Mouse (Mus musculus) brain, embryonic 14.5 days (tissue): Measurements from ENCODE around the gene Mypn.

ENCODE experiments used
- CTCF ChIP-seq: fragments of 200-500 bp; IDR thresholded peaks from 2 replicates; pipeline ENCODE4 v1.5.1; 2012; ENCODE audit warnings: inconsistent platforms, mild to moderate bottlenecking, moderate library complexity, borderline replicate concordance; ENCODE audit not compliant: insufficient read depth, insufficient read length; ENCODE audit errors: extremely low read depth
- POLR2A ChIP-seq: fragments of 200-500 bp; IDR thresholded peaks from 2 replicates; pipeline ENCODE4 v1.6.1; 2012; ENCODE audit warnings: mild to moderate bottlenecking, inconsistent platforms, borderline replicate concordance; ENCODE audit not compliant: poor library complexity, insufficient read depth, insufficient read length, severe bottlenecking; ENCODE audit errors: extremely low read depth

GRCm38 (mm10) chr10:63128256-63128655, 75.5 kb downstream of the Mypn start:
- TF ChIP-seq POLR2A (no peak), CTCF (no peak)
